Mouse (Mus musculus) heart, adult 2 months (tissue): ENCODE measurements at regions not wholly inside any gene's neighbourhood (a gene's known extent, or its start where the extent isn't known, plus 50 kb on each side); places are given as distances from the start of the nearest gene placed in this dataset.

Source experiments
- DNase-seq, 2 experiments: peaks; one replicate each; pipeline ENCODE4 v3.0.0; 2021
- H3K27ac ChIP-seq: fragments of 200-600 bp; 2 replicates; pipeline ENCODE4 v1.8.1; 2022
- H3K27me3 ChIP-seq: fragments of 200-500 bp; 2 replicates; pipeline ENCODE4 v1.6.1; 2012; ENCODE audit warnings: mild to moderate bottlenecking, low read length, inconsistent platforms, mixed read lengths; ENCODE audit not compliant: control insufficient read depth, insufficient read depth
- H3K36me3 ChIP-seq: fragments of 200-500 bp; 2 replicates; pipeline ENCODE4 v1.6.1; 2012; ENCODE audit warnings: low read length, inconsistent platforms; ENCODE audit not compliant: control insufficient read depth, insufficient read depth
- H3K4me1 ChIP-seq: fragments of 200-500 bp; 2 replicates; pipeline ENCODE4 v1.6.1; 2011; ENCODE audit warnings: low read length; ENCODE audit not compliant: control insufficient read depth, insufficient read depth
- H3K4me3 ChIP-seq: fragments of 200-600 bp; 2 replicates; pipeline ENCODE4 v1.8.1; 2022
- H3K79me2 ChIP-seq: fragments of 200-500 bp; replicated peaks from 2 replicates; pipeline ENCODE4 v1.6.1; 2012; ENCODE audit warnings: mild to moderate bottlenecking, inconsistent platforms, low read length, moderate library complexity, mixed read lengths; ENCODE audit not compliant: control insufficient read depth, insufficient read depth
- H3K9ac ChIP-seq: fragments of 200-500 bp; 2 replicates; pipeline ENCODE4 v1.6.1; 2012; ENCODE audit warnings: low read depth, mild to moderate bottlenecking, control low read depth, inconsistent platforms, low read length, mixed read lengths
- CTCF ChIP-seq: fragments of 200-600 bp; IDR thresholded peaks from 2 replicates; pipeline ENCODE4 v1.8.1; 2022; ENCODE audit warnings: antibody characterized with exemption, mild to moderate bottlenecking, moderate library complexity
- EP300 ChIP-seq: fragments of 200-500 bp; IDR thresholded peaks from 2 replicates; pipeline ENCODE4 v1.6.1; 2011; ENCODE audit warnings: low read depth, low read length, control low read depth; ENCODE audit not compliant: insufficient read depth
- POLR2A ChIP-seq: fragments of 200-500 bp; IDR thresholded peaks from 2 replicates; pipeline ENCODE4 v1.6.1; 2011; ENCODE audit warnings: mild to moderate bottlenecking, low read depth, low read length, control low read depth; ENCODE audit not compliant: insufficient read depth
- WGBS: fragments of 180-500 bp; shearing (Covaris S2); methylation state at CpG from one replicate; pipeline ENCODE4 v1.1.7; 2018; 5-methylcytosine and 5-hydroxymethylcytosine counted together
- intact Hi-C: fragments of 180-260 bp; cut with DNase I; formaldehyde crosslinking; loops from one replicate; pipeline ENCODE4 v1.15.1; 2025

- Histone ChIP-seq H3K27ac (no peak overlapping the region), H3K9ac (no peak overlapping the region), H3K27me3 (no peaks in the 10 kb centered on the region), H3K79me2 (no peaks in the 10 kb centered on the region), H3K4me1 (no peaks in the 10 kb centered on the region), H3K36me3 (no peaks in the 10 kb centered on the region), H3K4me3 (no peak overlapping the region)
- DNase-seq, result no peak
- TF ChIP-seq POLR2A (no peak), EP300 (no peak), CTCF (no peak)
- WGBS, result 37% methylated on average over 18 of the region's 18 CpGs
- intact Hi-C loops, result no loop called here
These were observed 236.9 kb downstream of the Cbln1 start for GRCm38 (mm10) chr8:87235341-87236075.

- no peaks in the 10 kb centered on the region for H3K4me1 ChIP-seq
- no peaks in the 10 kb centered on the region for H3K36me3 ChIP-seq
- no peaks in the 10 kb centered on the region for H3K27me3 ChIP-seq
- TF ChIP-seq CTCF, result no peak
- no peak for TF ChIP-seq POLR2A
- no peak overlapping the region for H3K27ac ChIP-seq
- DNase-seq, result no peak
- no peaks in the 10 kb centered on the region for H3K79me2 ChIP-seq
- no peak overlapping the region for H3K4me3 ChIP-seq
- 73% methylated on average over 5 of the region's 5 CpGs for WGBS
- H3K9ac ChIP-seq, result no peak overlapping the region
- intact Hi-C loops, result no loop called here
These were observed 238.1 kb downstream of the Cbln1 start for GRCm38 (mm10) chr8:87234336-87234735.

- intact Hi-C loops, result no loop called here
- H3K4me3 ChIP-seq, result no peak overlapping the region
- H3K27ac ChIP-seq, result no peak overlapping the region
- WGBS, result 48% methylated on average over 10 of the region's 10 CpGs
- TF ChIP-seq POLR2A (no peak), CTCF (no peak), EP300 (no peak)
- no peaks in the 10 kb centered on the region for H3K4me1 ChIP-seq
- no peak overlapping the region for H3K9ac ChIP-seq
- no peaks in the 10 kb centered on the region for H3K36me3 ChIP-seq
- no peaks in the 10 kb centered on the region for H3K27me3 ChIP-seq
- no peak for DNase-seq
- no peaks in the 10 kb centered on the region for H3K79me2 ChIP-seq
These were observed 238.5 kb downstream of the Cbln1 start for GRCm38 (mm10) chr8:87233805-87234331.

DNA sequence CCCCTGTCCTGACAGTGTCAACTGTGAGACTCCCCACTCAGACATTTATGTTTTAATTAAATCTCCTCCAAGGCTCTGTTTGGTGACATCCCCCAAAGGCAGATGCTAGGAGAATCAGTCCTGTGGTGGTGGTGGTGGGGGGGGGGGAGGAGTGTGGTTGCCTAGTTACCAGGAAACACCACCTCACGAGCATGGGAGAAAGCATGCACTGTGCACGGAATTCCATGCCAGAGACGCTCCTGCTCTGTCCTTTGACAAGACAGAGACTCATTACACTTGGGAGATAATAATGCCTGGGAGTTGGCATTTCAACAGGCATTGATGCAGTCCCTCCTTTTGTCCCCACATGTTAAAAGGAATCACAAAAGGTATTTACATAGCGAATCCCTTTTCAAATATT lies 240.6 kb downstream of the Cbln1 start:
- intact Hi-C loops, result no loop called here
- WGBS, result 35% methylated on average over 4 of the region's 4 CpGs
- no peaks in the 10 kb centered on the region for H3K79me2 ChIP-seq
- no peaks in the 10 kb centered on the region for H3K36me3 ChIP-seq
- no peak for TF ChIP-seq EP300
- no peak for TF ChIP-seq POLR2A
- TF ChIP-seq CTCF, result no peak
- H3K9ac ChIP-seq, result no peak overlapping the region
- H3K27me3 ChIP-seq, result no peaks in the 10 kb centered on the region
- H3K4me1 ChIP-seq, result no peaks in the 10 kb centered on the region
- H3K27ac ChIP-seq, result no peak overlapping the region
- DNase-seq, result no peak
- no peak overlapping the region for H3K4me3 ChIP-seq

- no peaks in the 10 kb centered on the region for H3K27me3 ChIP-seq
- H3K36me3 ChIP-seq, result no peaks in the 10 kb centered on the region
- no peak for DNase-seq
- intact Hi-C loops, result no loop called here
- no peaks in the 10 kb centered on the region for H3K4me1 ChIP-seq
- TF ChIP-seq POLR2A, result no peak
- TF ChIP-seq CTCF, result no peak
- TF ChIP-seq EP300, result no peak
- WGBS, result 72% methylated on average over 4 of the region's 4 CpGs
- H3K9ac ChIP-seq, result no peak overlapping the region
- H3K27ac ChIP-seq, result no peak overlapping the region
- H3K79me2 ChIP-seq, result no peaks in the 10 kb centered on the region
- H3K4me3 ChIP-seq, result no peak overlapping the region
These were observed 242.3 kb downstream of the Cbln1 start for GRCm38 (mm10) chr8:87230096-87230495.

DNA sequence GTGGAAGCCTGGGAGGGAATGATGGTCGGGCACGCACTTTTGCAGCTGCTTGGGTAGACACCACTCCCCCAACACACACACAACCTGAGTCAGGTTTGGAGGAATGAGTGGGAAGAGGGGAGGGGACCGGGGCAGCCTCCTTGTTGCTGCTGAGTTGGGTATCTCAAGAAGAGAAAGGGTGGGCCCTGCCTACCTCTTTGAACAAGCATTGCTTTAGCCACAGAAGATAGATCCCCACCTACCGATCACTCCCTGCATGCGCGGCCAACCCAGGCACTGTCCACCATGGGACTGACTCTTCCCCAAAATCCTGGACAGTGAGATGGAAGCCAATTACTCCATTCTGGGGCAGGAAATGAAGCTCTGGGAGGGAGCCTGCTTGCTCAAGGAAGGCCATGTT lies 243.2 kb downstream of the Cbln1 start:
- intact Hi-C loops, result no loop called here
- Histone ChIP-seq H3K9ac (no peak overlapping the region), H3K4me3 (no peak overlapping the region), H3K4me1 (no peaks in the 10 kb centered on the region), H3K36me3 (no peaks in the 10 kb centered on the region), H3K27me3 (no peaks in the 10 kb centered on the region), H3K79me2 (no peaks in the 10 kb centered on the region), H3K27ac (no peak overlapping the region)
- 95% methylated on average over 6 of the region's 6 CpGs for whole genome bisulfite sequencing
- DNase-seq, result no peak
- TF ChIP-seq CTCF, result no peak
- no peak for TF ChIP-seq EP300
- no peak for TF ChIP-seq POLR2A
